28 mouse cellular contexts compared by ENCODE assay signal in genomic region chr11:107516387-107516786, GRCm38 (mm10). TPM values are rescaled to one million over a fixed set of nuclear protein-coding genes. Genes with fewer than 3 reads are reported as not detected.
DNase-seq lines count a peak whose midpoint lies in the region; ATAC-seq and TF ChIP-seq lines count a peak whose summit lies in the region.
"Had no signal": no experiment of that assay in that cellular context is flagged by ENCODE, and none has a peak within 500 bp of the region (broad histone marks: within the 10 kb centered on the region; RNA-seq: fewer than 3 reads in every experiment).

No protein-coding gene starts in this region.

- no peak for TF ChIP-seq CTCF in ES-Bruce4 (IDR thresholded peaks at IDR 0.05; ENCODE audit: low read depth, low read length)

- H3K36me3 ChIP-seq in ES-Bruce4 (ENCODE audit: control insufficient read depth, insufficient read depth, low read length, poor library complexity, severe bottlenecking) (no peaks in the 10 kb centered on the region), ES-E14 (ENCODE audit: control insufficient read depth, insufficient read depth, low read length, poor library complexity, severe bottlenecking) (no peaks in the 10 kb centered on the region)
- H3K36me3 ChIP-seq: embryonic facial prominence, embryonic 13.5 days; embryonic facial prominence, embryonic 15.5 days; forebrain, embryonic 10.5 days; forebrain, embryonic 12.5 days had no signal

- H3K4me3 ChIP-seq in ES-Bruce4 (ENCODE audit: low read depth, low read length) (no peak overlapping the region), ES-E14 (ENCODE audit: insufficient read depth in 1 of 2, low read depth in 1 of 2, low read length in 2 of 2, poor library complexity in 1 of 2, severe bottlenecking in 1 of 2) (no peak overlapping the region)
- H3K4me3 ChIP-seq: embryonic facial prominence, embryonic 13.5 days; embryonic facial prominence, embryonic 15.5 days; erythroblast, embryonic 14.5 days; forebrain, embryonic 10.5 days; forebrain, embryonic 12.5 days had no signal

- in situ Hi-C loops in ES-E14 (cut with MboI; ENCODE audit: low sequenced_read_pairs in 2 of 2, unreplicated experiment in 2 of 2), result no loop called here

- intact Hi-C loops in left cerebral cortex, postnatal 25 days (cut with DNase I), result loop anchor here (10.0 kb wide), 1 partner anchor 328 kb away; no protein-coding TSS in a partner anchor

- TF ChIP-seq POLR2A in ES-Bruce4 (IDR thresholded peaks at IDR 0.05; ENCODE audit: insufficient read depth, low read length), result no peak

- no peak for TF ChIP-seq EP300 in ES-Bruce4 (IDR thresholded peaks at IDR 0.05; ENCODE audit: insufficient read depth, low read depth, low read length)

- H3K27ac ChIP-seq in ES-Bruce4 (ENCODE audit: insufficient read depth, low read length) (peak overlapping the region; percentile 87), ES-E14 (ENCODE audit: insufficient read depth, low read depth, low read length, poor library complexity, severe bottlenecking) (no peak overlapping the region)
- H3K27ac ChIP-seq: embryonic facial prominence, embryonic 13.5 days; embryonic facial prominence, embryonic 15.5 days; forebrain, embryonic 10.5 days; forebrain, embryonic 12.5 days had no signal

- H3K9me3 ChIP-seq in ES-Bruce4 (replicated peaks; ENCODE audit: control insufficient read depth, insufficient read depth, low read length, poor library complexity, severe bottlenecking) (no peaks in the 10 kb centered on the region), ES-E14 (ENCODE audit: control insufficient read depth, insufficient read depth, low read depth, low read length) (no peaks in the 10 kb centered on the region)
- H3K9me3 ChIP-seq: embryonic facial prominence, embryonic 13.5 days; embryonic facial prominence, embryonic 15.5 days; forebrain, embryonic 10.5 days; forebrain, embryonic 12.5 days had no signal

- H3K9ac ChIP-seq in ES-Bruce4 (ENCODE audit: low read depth, poor library complexity, severe bottlenecking) (no peak overlapping the region), ES-E14 (ENCODE audit: insufficient read depth, low read depth, low read length, poor library complexity, severe bottlenecking) (no peak overlapping the region)
- H3K9ac ChIP-seq: embryonic facial prominence, embryonic 13.5 days; embryonic facial prominence, embryonic 15.5 days; forebrain, embryonic 12.5 days had no signal

- ATAC-seq in megakaryocyte progenitor cell, adult 5-6 weeks (replicated peaks; ENCODE audit: poor library complexity), result peak; percentile 55; the same call in 1 of the 2 replicates
- ATAC-seq: CD4-positive, CD25-positive, alpha-beta regulatory T cell, adult 4 months; forebrain, embryonic 14.5 days; forebrain, embryonic 16.5 days; Patski had no signal

- peaks cover 8% of the 10 kb centered on the region for H3K4me1 ChIP-seq in ES-Bruce4 (ENCODE audit: control insufficient read depth, insufficient read depth, low read length)
- peaks cover 4 to 16% of the 10 kb centered on the region in 2 experiments; a peak in 3 of 4 replicates for H3K4me1 ChIP-seq in ES-E14 (ENCODE audit: control insufficient read depth in 2 of 2, insufficient read depth in 2 of 2, low read length in 2 of 2, poor library complexity in 1 of 2)
- H3K4me1 ChIP-seq: forebrain, embryonic 10.5 days; forebrain, embryonic 12.5 days had no signal

- no peak for DNase-seq in ES-E14 (ENCODE audit: low read depth, low spot score)
- DNase-seq in R1 (ENCODE audit: low read depth, low spot score), result peak; percentile 69
- DNase-seq in heart, adult 9 months (ENCODE audit: low spot score in 2 of 2), result no peak
- no peak for DNase-seq in layer of hippocampus, adult 11-12 months (ENCODE audit: low spot score)
- DNase-seq in frontal cortex, postnatal 14 days (ENCODE audit: low spot score in 2 of 2), result no peak
- no peak for DNase-seq in left cerebral cortex, postnatal 25 days (ENCODE audit: low spot score in 2 of 2)
- DNase-seq: adrenal gland, adult 2 months; adrenal gland, postnatal 10 days; adrenal gland, postnatal 25 days; B cell, adult 2 months; cerebellum, adult 11 months; cerebellum, adult 18-20 months; cerebellum, adult 9-10 months; cerebellum, postnatal 14 days; cerebellum, postnatal 36 days; embryo, embryonic 11 days had no signal

- H3K27me3 ChIP-seq in ES-Bruce4 (ENCODE audit: control insufficient read depth, insufficient read depth, low read length, poor library complexity, severe bottlenecking), result no peaks in the 10 kb centered on the region
- H3K27me3 ChIP-seq: CH12.LX; embryonic facial prominence, embryonic 13.5 days; embryonic facial prominence, embryonic 15.5 days; forebrain, embryonic 12.5 days; Patski had no signal

TF ChIP-seq in ES-E14, 5 proteins besides CTCF, POLR2A, EP300 and RAD21:
- TF ChIP-seq CHD2 (IDR thresholded peaks at IDR 0.05; ENCODE audit: low read depth, low read length) (no peak), ZNF384 (IDR thresholded peaks at IDR 0.05; ENCODE audit: low read depth, low read length) (0 out of 2 replicates have a peak, but pooled peaks have one; percentile 28)

RNA-seq across cellular contexts. Expression of gene Helz, which starts 31.3 kb away (rescaled TPM):
- 75.1 and 75.2 TPM in 2 replicates for polyA plus RNA-seq in ES-Bruce4 (2011; ENCODE audit: insufficient read depth, insufficient read length, low read depth, missing spikeins)
- total RNA-seq in ES-E14 (2012; rRNA removed), result 40.1 and 43.5 TPM in 2 replicates
- 25.4 and 27.1 TPM in 2 replicates for total RNA-seq in megakaryocyte progenitor cell, adult 5-6 weeks (2015)
- 17.6 and 27.3 TPM in 2 replicates for total RNA-seq in megakaryocyte progenitor cell, adult 5-6 weeks (2017)
- total RNA-seq in left cerebral cortex, postnatal 25 days (2021), result 10 to 100 TPM; 46.0 to 47.7 TPM

RNA-seq across cellular contexts. Expression of gene Psmd12, which starts 37.1 kb away (rescaled TPM):
- 155 and 167 TPM in 2 replicates for polyA plus RNA-seq in ES-Bruce4 (2011; ENCODE audit: insufficient read depth, insufficient read length, low read depth, missing spikeins)
- 72.7 and 140 TPM in 2 replicates for total RNA-seq in ES-E14 (2012; rRNA removed)
- total RNA-seq in megakaryocyte progenitor cell, adult 5-6 weeks (2015), result 84.3 and 95.9 TPM in 2 replicates
- total RNA-seq in megakaryocyte progenitor cell, adult 5-6 weeks (2017), result 133 and 162 TPM in 2 replicates
- 10 to 100 TPM; 69.2 to 73.1 TPM for total RNA-seq in left cerebral cortex, postnatal 25 days (2021)

RNA-seq across cellular contexts. Expression of gene Pitpnc1, which starts 45.9 kb away (rescaled TPM):
- 25.4 and 27.1 TPM in 2 replicates for polyA plus RNA-seq in ES-Bruce4 (2011; ENCODE audit: insufficient read depth, insufficient read length, low read depth, missing spikeins)
- total RNA-seq in ES-E14 (2012; rRNA removed), result 37.3 and 42.9 TPM in 2 replicates
- 26.3 and 33.4 TPM in 2 replicates for total RNA-seq in megakaryocyte progenitor cell, adult 5-6 weeks (2015)
- total RNA-seq in megakaryocyte progenitor cell, adult 5-6 weeks (2017), result 10.0 and 20.8 TPM in 2 replicates
- total RNA-seq in left cerebral cortex, postnatal 25 days (2021), result 10 to 100 TPM; 50.8 to 51.2 TPM
